Mouse (Mus musculus) spleen, postnatal 10 days (tissue): ENCODE data around the gene Col5a3.

ENCODE experiments used
- DNase-seq, 2 experiments: peaks; one replicate each; pipeline ENCODE4 v3.0.0; 2021 to 2022; ENCODE audit warnings: low spot score in 2 of 2

Gene Col5a3

DNA sequence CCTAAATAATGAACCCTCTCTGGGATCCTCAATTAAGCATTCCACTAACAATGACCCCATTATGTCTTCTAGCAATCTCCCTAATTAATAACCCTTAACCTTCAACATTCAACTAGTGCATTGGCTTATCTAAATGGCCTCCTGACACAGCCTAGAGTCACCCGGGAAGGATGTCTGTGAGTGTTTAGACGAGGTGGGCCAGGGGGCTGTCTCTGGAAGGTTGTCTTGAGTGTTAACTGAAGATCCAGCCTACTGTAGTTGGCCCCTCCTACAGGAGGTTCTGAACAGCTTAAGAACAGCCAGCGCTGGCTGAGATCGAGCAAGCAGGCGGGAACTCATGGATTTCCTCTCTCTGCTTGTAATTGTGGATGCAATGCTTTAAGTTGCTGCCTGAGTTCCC is 9.2 kb downstream of the Col5a3 start:
- no peak for DNase-seq

DNA sequence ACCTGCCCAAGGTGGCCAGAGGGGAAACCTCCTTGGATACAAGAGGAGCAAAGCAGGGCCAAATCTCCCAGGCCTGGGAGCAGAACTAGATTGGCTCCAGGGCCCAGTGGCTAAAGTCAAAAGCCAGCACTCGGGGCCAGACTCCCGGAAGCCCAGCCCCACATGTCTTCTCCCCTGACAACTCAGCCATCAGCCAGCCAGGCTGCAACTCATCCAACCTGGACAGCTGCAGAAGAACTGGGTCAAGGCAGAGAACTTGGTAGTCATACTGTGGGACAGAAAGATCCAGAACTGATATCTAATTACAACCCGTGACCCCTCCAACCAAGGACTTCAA is 9.7 kb downstream of the Col5a3 start:
- DNase-seq, result no peak

DNA sequence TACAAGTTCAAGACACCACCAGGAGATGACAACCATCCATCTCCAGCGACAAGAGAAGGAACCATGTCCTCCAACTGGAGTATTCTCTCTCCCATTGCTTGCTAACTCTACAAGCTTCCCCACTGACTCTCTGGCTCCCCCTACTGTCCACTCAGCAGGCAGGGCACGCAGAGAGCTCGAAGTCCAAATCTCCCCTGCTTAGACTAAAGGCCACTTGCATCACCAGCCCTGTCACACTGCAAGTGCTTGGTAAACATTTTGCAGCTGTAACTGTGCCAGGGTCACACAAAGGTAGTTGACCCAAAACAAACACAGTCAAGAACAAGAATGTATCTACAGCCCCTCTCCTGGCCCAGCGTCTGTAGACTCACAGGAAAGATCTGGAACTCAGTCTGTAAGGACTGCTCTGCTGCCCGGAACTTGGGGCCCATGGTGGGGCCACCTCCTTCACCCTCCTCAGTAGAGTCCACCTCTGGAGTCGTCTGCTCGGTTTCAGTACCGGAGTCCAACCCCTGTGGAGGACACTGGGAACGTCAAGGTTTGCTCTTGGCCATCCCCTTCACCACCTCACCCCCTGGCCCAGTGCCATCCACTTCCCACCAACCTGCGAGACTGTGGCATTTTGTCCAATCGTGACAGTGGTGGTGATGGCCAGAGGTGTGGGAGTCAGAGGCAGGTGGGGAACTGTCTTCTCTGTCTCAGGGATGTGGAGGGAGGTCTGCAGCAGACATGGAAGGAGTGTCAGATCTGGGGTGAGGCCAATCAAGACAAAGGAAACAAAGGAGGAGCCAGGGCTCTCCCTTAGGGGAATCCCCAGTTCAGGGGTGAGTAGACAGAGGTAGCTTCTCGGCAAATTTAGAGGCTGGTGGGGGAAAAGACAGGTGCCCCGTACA is 10.4 kb downstream of the Col5a3 start:
- peak; percentile 35 to 63 for DNase-seq

DNA sequence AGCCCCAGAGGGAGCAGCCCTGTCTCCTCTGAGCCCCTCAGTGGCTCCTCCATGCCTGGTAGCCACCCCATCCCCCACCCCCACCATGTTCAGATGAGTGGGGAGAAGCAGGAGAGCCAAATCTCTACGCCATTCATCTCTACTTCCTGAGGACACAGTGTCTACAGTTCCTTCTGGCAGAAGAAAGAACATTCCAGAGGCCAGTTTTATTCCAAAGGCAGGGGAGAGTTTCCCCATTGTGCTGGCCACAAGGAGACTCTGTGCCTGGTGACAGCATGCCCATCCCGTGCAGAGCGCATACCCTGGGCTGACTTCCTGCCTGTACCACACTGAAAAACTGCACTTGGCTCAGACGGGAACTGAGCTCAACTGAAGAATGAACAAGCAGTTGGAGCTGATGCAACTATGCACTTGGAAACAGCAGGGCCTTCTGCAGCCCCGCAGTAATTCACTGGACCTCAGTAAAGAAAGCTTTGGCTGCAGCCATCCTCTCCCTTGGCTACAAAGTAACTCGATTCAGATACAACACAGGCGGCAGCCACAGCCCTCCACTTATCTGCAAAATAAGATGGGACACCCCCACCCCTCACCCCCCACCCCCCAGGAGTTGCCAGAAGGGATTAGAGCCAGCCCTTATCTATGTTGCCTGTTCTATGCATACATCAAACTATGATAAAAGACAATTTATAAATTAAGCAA is 20.6 kb downstream of the Col5a3 start:
- DNase-seq, result no peak

DNA sequence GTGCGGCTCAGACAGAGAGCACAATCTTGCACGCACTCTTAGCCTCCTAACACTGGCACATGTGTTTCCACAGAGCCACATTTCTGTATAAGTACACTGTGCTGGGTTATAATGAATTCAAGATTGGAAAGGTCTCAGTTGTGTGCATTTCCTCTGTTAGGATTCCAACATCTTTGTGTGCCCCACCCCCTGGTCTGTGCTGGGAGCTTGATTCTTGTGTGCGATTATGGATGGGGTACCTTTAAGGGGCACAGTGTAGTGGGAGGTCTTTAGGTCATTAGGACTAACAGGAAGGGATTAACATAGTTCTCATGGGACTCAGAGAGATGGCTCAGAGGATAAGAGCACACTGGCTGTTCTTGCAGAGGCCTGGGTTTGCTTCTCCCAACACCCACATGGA is 24.5 kb downstream of the Col5a3 start:
- no peak for DNase-seq

DNA sequence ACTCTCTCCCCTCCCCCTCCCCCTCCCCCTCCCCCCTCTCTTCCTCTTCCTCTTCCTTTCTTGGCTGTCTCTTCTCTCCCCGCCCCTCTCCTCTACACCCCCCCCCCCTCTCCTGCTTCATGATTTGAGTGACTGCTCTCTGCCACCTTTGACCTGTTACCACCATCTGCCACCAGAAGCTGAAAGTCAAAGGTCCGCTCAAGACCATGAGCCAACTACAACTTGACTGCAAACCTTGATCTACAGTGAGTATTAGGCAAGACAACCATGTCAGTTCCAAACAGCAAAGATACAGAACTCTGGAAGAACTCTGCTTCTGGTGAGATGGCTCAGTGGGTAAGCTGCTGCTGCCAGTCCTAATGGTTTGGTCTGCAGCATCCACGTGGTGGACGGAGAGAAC is 25.2 kb downstream of the Col5a3 start:
- DNase-seq, result no peak

DNA sequence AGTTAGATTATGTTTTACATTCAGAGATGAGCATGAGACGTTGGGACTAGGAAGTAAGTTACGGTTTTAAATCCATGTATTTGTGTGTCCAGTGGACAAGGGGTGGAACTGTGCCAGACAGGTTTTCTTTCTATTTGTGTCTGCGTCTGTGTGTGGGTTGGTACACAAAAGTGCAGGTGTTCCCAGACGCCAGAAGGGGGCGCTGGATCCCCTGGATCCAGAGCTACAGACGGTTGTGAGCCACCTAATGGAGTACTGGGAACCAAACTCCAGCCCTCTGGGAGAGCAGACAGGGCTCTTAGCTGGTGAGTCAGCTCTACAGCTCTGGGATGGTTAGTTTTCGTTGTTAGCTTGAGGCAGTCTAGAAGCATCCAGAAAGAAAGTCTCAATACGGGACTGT is 26.9 kb downstream of the Col5a3 start:
- DNase-seq, result no peak

DNA sequence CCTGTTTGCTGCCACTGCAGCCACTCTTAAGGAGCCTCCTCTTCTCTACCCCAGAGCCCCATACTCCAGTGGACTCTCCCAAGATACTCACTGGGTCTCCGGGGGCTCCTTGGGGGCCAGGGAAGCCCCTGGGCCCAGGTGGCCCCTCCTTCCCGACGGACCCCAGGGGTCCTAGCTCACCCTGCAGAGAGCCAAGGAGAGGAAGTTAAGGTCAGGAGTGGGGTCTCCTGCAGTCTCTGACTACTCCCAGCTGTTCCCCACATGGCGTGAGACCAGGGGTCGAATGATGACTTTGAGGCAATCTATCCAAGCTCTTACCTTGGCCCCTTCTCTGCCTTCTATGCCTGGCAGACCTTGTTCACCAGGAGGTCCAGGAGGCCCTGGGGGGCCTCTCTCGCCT is 29.8 kb downstream of the Col5a3 start:
- no peak for DNase-seq

DNA sequence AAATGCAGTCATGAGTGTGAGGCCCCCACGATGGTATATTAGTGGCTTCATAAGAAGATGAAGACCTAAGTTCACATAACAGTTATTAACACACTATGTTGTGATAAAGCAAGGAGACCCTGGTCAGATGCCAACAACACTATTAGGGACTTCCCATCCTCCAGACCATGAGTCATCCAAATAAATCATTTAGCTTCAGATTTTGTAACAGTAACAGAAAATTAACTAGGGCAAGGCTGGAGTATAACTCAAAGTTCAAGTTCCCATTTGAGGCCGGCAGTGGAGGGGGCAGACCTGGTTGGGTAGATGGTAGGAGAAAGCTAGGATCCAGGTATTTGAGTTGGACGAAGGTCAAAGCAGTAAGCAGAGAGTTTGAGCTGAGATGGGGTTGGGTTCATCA is 33.6 kb downstream of the Col5a3 start:
- DNase-seq, result no peak

DNA sequence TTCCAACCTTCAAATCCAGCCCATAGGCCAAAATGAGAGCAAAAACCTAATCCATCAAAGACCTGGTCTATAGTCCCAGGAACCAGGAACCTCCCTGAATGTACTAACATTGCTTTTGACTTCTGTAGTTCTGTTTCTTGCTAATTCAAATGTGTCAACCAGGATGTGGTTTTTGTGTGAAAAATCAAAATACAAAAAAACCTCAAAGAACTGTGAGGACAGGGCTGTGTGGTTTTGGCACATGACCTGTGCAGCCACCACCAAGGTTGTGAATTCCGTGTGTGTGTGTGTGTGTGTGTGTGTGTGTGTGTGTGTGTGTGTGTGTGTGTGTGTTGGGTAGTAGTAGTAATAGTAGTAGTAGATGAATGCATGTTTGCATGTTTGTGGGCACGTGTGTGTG is 49.6 kb downstream of the Col5a3 start:
- DNase-seq, result no peak

DNA sequence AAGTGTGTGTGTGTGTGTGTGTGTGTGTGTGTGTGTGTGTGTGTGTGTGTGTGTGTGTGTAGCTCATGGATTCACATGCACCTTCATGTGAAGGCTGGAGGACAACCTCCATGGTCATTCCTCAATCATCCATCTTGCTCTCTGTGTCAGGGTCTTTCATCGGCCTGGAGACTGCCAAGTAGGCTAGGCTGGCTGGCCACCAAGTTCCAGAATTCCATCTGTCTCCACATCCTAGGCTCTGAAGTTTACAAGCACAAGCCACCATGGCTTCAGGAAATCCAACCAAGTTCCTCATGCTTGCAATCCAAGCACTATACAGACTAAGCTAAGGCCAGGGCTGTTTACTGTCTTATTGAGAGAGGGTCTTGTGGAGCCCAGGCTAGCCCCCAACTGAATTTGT is 51.8 kb downstream of the Col5a3 start:
- DNase-seq, result no peak

DNA sequence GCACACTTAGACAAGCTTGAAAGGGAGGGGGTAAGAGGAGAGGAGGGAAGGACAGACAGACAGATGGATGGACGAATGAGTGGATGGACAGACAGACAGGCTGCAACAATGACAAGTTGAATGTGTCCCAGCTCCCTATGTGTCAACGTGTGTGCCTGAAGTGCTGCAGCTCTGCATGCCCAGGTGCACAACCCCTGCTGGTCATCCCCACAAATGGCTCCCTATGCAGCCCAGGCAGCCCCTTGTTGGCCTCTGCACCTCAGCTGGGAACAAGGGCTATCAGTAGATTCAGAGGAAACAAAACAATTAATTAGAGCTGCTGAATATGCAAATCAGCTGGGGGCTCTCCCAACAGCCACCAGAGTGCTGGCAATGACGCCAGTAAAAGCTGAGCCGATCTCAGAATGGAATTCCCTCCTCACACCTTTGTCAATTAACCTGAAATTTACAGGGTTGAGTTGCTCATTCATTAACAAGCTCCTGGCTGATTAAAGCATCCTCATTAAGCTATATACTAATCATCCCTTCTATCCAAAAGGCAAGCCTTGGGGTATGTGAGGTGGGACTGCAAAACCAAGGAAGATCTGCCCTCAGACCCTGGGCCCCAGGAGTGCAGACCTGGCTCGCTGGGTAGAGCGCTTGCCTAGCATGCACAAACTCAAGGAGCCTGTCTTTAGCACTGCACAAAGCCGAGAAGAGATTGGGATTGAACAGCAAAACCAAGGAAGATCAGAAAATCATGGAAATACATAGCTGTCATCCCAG is 52.5 kb downstream of the Col5a3 start:
- no peak for DNase-seq

DNA sequence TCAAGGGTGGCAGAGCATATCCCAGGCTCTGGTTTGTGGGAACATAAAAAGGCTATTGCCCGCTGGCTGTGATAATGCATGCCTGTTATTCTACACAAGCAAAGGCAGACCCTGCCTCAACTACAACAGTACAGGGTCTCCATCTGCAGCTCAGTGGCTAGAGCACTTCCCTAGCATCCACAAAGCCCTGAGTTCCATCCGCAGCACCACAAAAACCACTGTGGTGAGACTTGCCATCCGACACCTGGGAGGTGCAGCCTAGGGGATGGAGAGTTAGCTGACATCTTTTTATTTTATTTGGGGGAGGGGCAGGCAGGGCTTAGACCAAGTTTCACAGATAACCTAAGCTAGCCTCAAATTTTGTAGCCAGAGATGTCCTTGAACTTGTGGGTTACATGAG is 53.5 kb downstream of the Col5a3 start:
- DNase-seq, result no peak

DNA sequence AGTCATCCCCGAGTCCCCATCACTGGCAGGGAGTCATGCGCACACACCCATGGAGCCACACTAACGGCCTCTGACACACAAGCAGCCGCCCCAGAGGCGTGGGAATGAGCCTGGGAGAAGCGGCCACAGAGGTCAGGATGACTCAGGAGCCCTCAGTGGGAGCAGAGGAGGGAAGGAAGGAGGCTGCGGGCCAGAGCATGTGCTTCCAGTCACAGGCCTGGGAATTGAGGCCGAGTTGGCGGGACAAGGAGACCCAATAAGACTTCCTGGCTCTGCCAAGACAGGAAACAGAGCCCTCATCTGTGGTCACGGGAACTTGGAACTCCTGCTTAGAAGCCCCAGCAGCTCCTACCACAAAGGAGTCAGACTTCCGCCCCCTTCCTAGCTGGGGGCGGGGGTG is 54.1 kb downstream of the Col5a3 start:
- DNase-seq, result no peak

DNA sequence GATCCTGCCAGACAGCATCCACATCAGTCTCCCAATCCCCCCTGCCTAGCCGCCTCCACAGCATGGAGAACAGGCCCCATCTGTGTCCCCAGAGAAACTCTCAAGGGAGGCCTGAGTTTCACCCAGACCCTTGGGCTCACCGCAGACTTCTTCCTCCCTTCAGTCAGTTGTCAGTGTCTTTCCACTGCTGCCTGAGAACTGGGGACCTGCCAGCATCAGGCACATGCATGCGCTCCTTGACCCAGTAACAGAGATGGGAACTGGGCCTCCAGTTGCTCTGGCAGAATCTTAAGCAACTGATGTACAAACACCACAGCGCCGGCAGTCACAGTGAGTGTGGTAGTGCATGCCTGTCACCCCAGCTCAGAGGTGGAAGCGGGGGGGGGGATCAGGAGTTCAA is 56.0 kb downstream of the Col5a3 start:
- no peak for DNase-seq

DNA sequence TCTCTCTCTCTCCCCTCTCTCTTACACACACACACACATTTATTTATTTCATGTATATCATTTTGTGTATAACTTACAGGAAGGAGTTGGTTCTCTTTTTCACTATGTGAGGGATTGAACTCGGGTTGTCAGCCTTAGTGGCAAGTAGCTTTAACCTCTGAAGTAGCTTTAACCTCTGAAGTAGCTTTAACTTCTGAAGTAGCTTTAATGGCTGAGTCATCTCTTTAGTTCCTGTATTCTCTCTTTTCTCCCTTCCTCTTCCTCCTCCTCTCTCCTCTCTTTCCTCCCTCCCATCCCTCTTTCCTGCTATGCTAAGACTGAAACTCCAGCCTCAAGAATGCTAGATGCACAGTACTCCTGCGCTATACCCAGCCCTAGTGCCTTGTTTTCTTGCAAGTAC is 56.6 kb downstream of the Col5a3 start:
- DNase-seq, result no peak

DNA sequence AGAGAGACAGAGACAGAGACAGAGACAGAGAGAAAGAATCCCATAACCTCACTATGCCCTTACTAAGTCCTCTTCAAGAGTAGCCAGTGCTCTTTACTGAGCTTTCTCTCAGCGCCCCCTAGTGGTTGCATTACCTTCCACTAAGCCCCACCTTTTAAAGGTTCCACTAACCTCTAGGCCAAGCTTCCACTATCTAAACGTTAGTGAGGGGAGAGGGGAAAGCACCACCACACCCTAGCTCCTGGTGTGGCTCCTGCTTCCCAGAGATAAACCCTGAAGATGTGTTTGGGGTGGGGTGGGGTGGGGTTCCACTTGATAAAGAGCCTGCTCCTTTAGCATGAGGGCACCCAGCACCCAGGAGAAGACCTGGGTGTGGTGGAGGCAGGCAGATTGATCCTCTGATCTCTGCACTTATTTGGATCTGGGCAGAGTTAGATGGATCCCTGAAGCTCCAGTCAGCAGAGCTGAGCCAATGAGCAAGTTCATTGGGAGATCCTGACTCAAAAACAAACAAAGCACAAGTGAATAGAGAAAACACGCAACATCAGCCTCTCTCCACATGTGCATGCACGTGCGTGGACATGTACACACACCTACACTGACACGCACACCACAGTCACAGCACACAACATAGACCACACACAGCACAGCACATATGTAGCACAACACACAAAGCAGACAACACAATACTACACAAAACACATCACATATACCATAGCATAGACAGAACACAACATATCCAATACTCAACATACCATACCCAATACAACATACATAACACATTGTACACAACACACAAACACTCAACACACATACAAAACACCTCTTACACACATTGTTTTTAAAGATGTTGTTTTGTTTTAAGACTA is 57.5 kb downstream of the Col5a3 start:
- DNase-seq, result peak; percentile 57 to 86

DNA sequence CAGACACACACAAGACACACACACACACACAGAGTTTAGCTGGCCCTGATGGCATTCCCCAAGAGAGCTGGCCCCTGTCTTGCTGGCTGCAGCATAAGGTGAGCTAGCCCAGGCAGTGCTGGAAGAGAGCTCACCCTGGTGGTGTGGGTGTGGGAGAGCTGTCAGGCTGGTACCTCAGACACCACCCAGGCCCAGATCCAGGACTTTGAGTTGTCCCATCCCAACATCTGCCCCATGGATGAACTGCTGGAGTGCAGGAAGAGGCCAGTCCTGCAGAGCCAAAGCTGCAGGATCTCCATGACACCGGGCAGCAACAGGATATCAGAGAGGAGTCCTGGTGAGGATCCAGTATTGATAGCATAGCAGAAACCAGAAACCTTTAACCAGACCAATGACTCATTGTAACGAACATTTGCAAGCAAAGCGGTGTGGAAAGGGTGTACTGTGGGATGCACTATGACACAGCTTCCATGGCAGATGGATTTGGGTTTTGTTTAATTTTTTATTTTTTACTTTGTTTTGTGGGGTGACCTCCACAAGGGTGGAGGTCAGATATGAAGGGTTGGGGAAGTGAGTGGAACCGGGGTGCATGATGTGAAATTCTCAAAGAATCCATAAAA is 58.7 kb downstream of the Col5a3 start:
- no peak for DNase-seq

DNA sequence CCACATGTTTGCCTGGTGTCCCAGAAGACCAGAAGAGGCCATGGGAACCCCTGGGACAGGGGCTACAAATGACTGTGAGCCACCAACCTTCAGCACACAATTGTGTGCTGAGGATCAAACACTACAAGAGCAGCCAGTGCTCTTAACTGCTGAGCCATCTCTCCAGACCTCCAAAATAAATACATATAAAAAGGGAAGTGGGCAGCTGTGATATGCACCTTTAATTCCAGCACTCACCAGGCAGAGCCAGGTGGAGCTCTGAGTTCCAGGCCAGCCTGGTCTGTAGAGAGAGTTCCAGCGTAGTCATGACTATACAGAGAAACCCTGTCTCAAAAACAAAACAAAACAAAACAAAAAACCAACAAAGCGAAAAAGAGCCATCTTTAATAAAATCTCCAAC is 60.5 kb downstream of the Col5a3 start:
- DNase-seq, result no peak

DNA sequence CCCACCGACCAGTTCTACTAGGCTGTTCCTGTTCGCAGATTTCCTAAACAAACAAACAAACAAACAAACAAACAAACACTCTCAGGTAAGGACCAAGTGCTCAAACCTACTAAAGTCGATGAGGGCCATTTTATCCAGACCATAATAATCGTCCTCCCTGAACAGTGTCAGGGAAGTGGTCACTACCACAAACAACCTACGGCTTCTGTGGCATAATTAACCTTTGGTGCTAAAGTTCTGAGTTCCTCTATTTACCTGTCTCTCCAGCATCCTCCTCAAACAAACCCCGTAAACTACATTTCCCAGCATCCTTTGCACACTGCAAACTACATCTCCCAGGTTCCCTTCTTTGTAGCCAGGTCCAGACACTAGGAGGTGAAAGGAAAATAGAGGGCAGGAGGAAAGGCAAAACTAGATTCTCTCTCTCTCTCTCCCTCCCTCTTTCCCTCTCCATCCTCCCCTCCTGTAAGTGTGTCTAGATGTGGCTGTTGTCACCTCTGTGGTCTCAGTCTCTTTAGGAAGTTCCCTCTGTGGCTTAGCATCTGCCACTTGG is 63.3 kb downstream of the Col5a3 start:
- DNase-seq, result no peak

DNA sequence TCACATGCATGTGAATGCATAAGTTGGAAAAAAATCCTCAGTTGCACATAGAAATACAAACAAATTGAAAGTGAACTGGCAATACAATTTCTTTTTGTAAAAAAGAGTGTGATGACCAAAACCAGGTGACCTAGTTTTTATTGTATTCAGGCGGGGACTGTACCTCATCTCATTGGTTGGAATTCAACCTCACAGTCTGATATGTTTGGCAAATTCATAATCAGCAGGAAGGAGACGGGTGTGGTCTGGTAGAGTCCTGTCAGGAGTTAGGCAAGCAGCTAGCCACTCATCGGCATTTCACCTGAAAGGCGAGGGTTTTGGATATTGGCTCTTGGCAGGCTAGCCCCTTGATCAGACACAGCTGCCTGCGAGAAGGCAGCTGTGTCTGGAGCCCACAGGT is 65.7 kb downstream of the Col5a3 start:
- no peak for DNase-seq
